Mouse (Mus musculus): ENCODE measurements around the gene Cep70.

The Cep70 gene

DNA sequence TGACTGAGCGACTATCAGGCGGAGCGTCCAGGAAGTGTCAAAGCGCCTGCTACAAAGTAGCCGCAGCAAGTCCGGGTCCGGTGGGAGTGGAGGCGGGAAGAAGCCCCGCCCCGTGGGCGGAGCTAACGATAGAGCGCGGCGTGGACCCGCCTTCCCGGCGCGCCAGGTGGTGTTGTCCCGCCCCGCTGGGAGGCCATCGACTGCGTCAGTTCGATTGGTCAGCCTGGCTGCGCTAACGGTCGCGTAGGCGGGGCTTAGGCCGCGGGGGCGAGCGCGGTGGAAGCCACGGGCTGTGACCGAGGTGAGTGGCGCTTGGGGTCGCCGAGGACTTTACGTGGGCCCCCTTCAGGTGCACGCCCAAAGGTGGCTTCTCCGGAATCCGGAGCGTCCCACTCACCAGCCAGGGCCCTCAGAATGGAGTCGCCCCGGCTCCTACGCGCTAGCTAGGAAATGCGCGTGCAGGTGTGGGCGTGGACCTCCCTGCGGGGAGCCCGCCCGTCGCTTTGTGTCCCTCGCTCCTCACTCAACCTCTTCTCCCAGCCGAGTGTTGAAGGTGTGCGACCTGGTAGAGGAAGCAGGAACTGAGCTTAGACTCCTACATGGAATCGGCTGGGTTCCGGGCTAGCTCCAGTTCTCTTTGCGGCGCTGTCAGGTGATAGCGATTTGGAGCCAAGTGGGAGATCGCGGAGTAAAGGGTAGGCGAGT, at the start of gene Cep70:
Gene Cep70 (plus strand): TSS at position 178 of the 705 bp plus-strand sequence.
- DNase-seq = peak; percentile 98

DNA sequence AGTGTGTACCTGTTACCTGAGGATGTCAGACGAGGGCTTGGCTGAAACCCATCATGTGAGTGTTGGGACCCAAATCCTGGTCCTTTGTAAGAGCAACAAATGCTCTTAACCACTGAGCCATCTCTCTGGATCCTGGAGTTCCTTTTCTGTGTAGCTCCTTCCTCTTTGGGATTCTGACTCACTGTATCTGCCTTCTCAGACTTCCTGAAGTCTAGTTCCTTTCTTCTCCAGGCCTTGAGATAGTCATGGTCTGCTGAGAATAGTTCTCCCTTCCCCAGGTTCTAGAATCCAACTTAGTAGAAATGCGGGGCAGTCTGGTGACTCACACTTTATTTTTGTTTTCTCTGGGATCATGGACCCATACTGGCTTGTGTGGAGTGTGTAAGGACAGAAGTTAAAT, 30.5 kb upstream of the Cep70 start:
- no peak for DNase-seq

DNA sequence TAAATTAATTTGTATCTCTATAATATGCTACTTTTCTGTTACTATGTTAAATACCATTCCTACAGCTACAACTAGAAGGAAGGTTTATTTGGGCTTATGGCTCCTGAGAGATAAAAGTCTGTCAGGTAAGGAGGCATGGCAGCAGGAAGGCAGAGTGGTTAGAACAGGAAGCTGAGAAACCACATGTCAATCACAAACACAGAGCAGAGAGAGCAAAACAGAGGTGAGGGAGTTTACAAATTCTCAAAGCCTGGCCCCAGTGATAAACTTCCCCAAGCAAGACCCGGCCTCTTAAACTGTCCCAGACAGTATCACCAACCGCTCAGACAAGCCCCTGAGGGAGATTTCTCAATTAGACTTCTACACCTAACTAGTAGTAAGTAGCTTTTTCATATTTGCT, 27.0 kb upstream of the Cep70 start:
- DNase-seq = no peak

DNA sequence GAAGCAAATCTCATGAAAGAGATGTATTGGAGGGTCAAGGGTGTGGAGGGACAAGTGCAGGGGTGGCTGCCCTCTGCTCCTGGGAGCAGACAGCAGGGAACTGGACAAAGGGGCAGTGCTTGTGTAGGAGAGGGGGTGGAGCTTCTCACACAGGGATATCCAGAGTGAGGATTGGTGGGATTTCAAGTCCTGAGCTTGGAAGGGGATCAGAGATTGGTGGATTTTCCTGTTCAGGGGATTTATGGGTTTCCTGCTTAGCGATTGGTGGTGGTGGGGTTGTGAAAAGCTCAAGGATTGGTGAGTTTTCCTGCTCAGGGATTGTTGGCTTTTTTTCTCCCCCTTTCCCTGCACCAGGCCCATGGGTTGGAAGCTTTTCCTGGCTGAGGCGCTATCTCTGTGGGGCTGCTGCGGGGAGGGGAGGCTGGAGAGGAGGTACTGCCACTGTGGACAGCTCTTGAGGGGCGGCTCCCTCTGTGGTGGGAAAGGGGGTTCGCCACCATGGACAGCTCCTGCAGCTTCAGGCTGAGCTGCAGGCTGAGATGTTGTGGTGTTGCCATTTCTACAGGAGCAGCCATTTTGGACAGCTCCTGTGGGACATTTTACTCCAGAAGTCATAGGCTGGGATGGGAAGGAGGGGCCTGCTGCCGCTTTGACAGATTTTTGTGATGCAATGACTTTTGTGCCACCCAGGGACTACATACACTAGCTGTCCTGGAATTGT, 25.0 kb upstream of the Cep70 start:
- peak; percentile 88 for DNase-seq

DNA sequence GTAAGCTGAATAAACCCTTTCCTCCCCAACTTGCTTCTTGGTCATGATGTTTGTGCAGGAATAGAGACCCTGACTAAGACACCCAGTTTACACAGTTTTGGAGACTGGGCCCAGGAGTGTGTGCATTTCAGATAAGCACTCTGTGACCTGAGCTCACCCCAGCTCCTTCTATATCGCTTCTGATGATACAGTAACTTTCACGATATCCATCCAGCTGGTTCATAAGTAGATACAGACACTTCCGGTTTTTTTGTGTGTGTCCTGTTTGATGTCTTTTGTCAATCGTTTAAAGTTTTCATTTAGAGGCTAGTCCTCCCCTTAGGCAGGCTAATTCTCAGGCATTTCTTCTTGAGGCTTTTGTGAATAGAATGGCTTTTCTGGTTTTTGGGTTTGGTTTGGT, 21.5 kb upstream of the Cep70 start:
- DNase-seq = no peak

DNA sequence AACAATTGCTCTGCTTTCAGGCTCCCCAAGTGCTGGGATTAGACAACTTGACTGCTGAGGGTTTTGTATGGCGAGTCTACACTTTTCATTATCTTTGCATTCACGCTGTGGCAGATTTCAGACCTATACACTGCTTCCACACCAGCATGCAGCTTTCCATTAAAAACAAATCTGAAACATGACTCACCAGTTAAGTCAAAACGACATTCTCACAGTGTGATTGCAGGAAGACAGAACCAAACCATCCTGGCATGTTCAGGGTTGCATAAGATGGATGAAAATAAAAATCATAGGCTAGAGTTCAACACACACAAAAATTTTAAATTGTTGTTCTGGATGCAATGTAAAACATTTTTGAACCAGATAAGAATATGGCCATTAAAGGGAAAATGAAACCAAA, 18.6 kb upstream of the Cep70 start:
- DNase-seq = no peak

DNA sequence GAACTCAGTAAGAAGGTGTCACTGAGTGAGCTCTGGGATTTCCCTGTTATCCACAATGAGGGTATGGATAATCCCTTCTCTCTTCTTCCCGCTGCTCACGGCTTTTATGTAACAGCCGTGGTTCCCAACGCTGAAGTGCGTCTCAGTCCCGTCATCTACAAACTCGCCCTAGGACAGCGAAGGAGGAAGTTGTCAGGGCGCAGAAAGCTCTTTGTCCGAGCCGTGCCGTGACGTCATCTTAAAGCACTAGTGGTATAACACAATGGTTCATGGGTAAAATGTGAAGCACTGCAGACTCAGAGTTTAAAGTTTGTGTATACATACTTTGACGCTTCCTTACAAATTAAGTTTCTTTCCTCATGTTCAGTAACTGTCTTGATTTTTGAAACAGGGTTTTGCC, 13.7 kb upstream of the Cep70 start:
- no peak for DNase-seq

DNA sequence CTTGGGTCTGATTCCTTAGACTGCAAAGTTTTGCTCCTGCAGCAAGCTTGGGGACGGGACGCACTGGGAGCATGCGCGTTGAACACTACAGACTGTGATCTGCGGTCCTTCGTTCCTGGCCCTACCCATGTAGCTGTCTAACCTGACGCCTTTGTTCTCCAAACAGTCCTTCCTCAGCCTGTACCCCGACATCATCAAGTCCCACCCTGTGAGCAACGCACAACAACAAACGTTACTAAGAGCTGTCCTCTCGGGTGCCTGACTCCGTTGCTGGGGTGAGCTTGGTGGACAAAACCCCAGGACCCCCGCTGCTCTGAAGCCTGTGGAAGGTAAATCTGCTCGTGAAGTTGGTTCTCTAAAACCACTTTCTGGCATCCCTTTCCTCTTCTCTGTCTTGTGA, 6.0 kb upstream of the Cep70 start, which contains the start of gene Faiml:
Gene Faiml (minus strand): TSS at position 101 of the 400 bp plus-strand sequence.
- DNase-seq = no peak

DNA sequence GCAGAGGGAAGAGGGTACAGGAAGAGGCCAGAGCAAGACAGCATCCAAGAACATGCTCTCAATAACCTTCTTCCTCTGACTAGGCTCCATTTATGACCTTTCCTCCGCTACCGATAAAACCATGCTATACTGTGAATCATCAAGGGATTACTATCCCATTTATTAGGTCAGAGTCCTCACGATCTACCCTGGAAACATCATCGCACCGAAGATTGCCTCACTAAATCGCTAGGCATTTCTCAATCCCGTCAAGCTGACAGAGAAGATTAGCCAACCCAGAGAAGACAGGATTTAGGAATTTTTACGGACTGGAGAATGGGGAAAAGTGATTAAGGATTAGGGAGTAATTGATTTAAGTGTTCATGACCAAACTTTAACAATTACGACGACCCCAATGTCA, 4.9 kb upstream of the Cep70 start:
- DNase-seq = no peak

DNA sequence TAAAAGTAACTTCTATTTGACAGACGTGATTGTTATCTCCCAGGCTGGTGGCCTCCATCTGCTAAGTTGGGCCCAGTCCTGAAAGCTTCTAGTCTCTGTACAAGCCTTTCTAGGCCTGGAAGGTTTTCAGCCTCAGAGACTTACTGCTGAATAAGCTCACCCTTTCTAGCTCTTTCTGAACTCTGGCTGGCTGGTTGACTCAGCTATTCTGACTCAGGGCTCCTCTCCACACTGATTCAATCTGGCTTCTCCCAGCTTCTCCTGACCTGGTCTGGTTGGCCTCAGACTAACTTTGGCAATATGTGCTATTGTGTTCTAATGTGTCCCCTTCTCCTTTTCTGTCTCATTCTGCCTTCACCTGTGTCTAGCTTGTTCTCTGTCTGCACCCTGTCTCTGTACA, 3.9 kb upstream of the Cep70 start:
- DNase-seq = no peak

DNA sequence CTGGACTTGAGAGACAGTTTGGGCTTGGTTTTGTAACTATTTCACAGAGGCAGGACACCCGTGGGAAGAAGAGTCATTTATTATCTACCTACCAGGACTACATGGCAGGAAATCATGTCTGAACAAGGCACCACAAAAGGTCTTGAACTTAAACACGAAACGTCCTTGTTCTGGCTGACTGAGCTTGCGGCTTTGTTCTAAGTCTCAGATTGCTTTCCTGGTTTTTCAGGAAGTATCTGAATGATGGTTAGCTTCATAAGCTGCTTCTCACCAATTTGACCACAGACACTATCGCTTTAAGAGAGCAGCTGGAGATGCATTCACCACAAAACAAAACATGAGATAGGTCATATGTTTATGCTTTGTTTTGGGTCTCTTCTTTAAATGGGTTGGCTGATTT, 2.6 kb upstream of the Cep70 start:
- no peak for DNase-seq

DNA sequence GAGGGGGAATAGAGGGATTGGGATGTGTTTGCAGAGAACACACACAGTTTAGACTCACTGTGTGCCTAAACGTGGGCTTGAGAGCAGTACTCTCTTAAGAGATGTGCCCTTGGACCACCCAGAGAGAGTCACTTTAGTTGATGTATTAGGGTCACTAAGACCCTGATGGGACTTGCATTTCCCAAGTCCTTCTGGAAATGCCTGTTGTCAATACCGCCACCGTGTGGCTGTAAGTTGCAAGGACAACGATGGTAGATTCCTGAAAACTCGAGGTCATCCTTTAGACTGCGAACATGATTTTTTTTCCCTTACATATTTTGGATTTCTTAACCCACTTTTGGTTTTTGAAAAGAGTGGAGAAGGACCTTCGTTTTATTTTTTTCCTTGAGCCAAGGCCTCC, 1.1 kb upstream of the Cep70 start:
- peak; percentile 65 for DNase-seq

DNA sequence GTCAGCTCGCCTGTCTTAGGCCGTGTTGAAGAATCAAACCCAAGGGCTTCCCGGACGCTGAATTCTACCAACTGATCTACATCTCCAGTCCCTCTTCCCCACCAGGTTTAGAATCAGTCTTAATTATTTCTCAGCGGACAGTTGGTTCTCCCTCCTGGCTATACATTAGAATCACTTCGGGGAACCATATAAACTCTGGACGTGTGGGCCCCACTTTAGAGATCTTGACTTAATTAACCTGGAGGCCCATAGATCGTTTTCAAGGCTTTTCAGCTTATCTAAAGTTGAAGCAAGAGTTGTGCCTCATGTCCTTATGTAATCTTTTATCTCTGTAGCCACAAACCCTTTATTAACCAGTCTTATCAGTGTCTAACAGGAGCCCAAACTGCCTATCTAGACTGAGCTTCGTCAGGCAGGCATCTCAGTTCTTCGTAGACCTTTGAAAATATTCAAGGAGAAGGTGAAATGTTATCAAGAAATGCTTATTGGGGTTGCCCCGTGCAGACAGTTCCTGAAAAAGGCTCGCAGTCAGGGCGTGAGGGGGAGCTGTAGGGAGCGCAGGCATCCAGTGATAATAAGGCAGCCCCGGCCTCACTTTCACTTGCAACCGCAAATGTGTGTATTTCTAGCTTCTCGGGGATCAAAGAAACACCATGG, 506 bp upstream of the Cep70 start:
- no peak for DNase-seq

DNA sequence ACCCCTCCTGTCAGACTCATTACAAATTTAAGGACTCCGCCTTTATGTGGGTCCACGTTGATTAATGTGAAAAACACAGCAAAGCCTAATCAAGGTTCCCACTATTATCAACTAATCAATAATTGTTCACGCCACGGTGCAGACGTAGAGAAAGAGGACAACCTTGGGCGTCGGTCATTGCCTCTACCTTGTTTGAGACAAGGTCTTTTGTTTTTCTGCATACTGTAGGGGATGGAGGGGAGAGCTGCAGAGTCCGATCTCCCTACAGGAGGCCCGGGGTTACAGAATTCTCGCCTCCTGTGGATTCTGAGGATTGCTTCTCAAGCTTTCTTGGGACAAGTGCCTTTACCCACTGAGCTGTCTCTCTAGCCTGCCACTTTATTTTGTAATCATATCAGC, 727 bp downstream of the Cep70 start:
- DNase-seq = peak; percentile 8

DNA sequence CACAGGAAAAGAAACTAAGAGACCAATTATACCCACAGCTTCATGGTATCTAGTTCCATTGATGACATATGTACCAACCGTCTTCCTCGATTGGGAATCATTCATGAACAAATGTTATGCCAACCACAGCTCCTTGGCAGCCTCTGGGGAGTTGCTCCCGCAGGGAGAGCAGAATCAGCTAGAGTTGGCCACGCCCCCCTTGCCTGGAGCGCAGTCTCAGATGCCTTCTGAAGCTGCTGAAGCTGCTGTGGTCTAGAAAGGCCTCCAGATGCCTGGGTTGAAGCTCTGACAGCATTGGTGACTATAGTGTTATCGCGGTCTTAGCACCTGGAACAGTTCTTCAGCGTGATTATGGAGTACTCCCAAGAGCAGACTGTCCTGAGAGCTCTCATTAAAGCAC, 5.1 kb downstream of the Cep70 start:
- peak; percentile 17 for DNase-seq

DNA sequence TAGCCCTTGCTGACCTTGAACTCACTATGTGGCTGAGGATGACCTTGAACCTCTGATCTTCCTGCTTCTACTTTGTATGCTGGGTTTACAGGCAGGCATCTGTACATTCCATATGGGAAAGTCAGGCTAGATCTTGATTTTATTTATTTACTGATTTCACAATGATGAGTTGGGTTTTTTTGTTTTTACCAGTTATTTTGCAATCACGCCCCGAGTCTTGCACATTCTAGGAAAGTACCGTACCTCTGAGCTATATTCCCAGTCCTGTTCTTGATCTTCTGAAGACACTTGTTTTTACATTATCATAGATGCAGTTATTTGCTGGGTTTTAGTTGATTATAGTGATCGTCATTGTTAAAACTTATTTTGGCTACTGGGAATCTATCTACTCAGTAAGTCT, 5.7 kb downstream of the Cep70 start:
- DNase-seq = no peak

DNA sequence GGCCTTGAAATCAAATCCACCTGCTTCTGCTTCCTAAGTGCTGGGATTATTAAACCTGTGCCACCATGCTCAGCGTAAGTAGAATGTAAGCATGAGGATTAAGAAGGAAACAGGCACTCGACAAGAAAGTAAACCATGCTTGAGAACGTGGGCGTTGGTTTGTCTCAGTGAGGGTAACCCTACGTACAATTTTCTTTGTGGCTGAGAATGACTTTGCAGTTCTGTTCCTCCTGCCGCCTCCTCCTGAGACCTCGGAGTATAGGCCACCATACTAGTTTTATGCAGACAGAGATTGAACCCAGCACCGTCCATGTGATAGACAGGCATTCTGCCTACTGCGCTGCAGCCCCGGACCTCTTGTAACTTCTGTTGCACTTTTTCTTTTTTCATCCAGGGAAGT, 10.7 kb downstream of the Cep70 start:
- no peak for DNase-seq

DNA sequence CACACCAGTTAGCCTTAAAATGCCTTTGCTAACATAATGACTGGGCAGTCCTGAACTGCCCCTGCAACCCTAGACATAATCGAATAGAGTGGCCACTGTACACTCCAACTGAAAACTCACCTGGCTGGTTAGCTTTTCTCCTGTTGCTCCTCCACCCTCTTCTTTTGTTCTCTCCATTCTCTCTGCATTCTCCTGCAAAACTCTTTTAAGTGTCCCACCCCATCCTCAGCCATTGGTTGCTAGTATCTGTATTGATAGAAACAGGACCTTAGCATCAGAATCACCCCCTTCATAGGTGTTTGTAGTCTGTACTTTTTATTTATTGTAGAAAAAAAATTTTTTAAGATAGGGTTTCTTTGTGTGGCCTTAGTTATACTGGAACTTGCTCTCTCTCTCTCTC, 13.0 kb downstream of the Cep70 start:
- no peak for DNase-seq

DNA sequence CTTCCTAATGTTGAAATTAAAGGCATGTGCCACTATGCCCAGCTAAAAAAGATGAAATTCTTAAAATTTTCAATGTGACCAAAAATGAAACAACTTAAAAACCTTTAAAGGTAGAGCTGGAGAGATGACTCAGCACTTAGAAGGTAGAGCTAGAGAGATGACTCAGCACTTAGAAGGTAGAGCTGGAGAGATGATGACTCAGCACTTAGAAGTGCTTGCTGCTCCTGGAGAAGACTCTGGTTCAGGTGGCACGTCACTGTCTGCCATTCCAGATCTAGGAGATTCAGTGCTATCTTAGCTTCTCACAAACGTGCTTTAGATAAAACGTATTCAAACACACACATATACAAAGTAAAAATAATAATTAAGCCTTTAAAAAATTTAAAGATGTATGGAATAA, 13.7 kb downstream of the Cep70 start:
- DNase-seq = no peak

DNA sequence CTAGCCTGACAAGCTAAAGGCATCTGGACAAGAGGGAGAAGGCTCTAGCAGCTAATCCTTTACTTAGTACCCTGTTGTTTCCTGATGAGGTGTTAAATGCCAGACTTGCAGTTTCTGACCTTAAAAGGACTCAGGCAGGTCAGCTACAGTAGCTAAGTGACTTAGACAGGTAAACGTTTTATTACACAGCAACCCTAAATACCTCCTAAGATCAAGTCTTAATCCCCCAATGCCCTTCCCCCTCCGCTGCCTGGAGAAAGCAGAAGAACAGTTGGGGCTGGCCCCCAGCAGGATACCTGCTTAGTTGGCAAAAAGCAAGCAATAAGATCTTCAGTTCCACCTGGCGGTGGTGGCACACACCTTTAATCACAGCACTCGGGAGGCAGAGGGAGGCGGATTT, 15.7 kb downstream of the Cep70 start:
- no peak for DNase-seq

DNA sequence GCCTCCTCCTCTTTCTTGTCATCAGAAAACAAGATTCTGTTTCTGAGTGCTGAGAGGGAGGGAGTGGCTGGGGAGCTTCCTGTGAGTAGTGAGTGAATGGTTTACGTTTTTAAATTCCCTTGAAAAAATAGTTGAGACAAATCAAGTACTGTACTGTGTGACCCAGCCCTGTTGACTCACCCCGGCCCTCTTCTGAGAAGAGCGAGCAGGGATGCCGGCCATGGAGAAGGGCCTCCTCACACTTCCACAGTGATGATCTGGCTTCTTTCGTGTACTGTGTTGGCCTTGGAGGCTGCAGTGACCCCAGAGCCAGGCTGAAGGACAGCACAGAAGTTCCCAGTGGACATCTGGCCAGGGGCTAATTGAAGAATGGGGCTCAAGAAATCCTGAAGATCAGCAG, 61.1 kb downstream of the Cep70 start:
- DNase-seq = no peak

DNA sequence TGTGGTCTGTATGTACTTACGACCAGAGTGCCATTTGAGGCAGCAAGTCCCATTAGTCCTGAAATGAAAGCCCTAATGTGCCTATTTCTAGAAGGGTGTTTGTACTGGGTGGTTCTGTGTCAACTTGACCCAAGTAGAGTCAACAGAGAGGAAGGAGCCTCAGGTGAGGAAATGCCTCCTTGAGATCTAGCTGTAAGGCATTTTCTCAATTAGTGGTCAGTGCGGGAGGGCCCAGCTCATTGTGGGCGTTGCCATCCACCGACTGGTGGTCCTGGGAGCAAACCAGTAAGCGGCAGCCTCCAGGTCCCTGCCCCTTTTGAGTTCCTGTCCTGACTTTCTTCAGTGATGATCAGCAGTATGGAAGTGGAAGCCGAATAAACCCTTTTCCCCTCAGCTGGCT, 63.1 kb downstream of the Cep70 start:
- DNase-seq = no peak

DNA sequence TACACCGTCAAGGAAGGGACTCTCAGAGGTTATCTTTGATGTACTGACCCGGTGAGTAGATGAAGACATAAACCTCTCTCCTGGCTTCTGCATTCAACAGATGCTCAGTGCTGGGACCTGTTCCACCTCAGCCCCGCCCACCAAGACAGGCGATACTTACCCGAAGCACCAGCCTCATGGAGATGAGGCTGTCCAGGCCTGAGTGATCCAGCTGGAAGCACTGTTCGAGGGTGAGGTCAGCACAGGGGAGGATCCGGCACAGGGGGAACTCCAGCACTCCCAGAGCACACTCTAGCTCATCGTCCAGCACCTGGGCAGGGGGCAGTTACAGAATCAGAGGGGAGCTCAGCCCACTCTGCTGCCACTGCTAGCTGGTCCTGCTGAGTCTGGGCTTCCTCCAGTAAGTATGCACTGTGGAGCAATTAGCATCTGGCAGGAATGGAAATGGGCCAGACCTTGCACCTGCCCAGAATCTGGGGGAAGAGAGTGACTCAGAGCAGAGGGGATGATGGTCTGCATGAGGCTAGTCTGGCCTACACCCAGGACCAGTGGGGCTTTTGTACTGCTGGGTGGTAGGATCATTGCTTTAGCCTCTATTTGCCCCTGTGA, 76.3 kb downstream of the Cep70 start:
- no peak for DNase-seq

DNA sequence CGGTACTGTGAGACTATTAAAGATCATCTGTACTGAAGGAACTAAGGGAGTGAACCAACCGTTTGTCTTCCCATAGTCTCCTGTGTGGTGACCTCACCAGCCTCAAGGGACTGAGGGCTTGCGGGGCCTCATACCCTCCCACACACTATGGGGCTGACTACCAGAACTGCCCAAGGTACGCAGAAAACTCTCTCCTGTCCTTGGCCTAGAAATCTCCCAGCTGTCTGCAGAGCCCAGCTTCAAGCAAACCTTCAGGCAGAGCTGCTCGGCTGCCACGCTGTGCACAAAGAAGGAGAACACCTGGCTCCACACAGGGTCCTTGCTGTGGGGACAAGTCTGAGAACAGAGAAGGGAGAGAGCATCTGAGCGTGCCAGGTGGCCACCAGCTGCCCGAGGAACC, 76.8 kb downstream of the Cep70 start:
- no peak for DNase-seq

Data from kidney, postnatal 10 days (tissue).